Mouse (Mus musculus) T-helper 17 cell (primary cell): ENCODE data around the gene Galnt6.

Experiments
- in situ Hi-C, 2 experiments: fragments of 300-600 bp; cut with MboI, MseI; formaldehyde crosslinking; loops; 1 replicate in 1 of 2; 2 replicates in 1 of 2; pipeline ENCODE4 v1.15.1; 2025; ENCODE audit warnings: high pct_unique_total_duplicates in 2 of 2

Gene Galnt6

GRCm38 (mm10) chr15:100754805-100755497, 25.8 kb upstream of the Galnt6 start:
- in situ Hi-C loops: loop anchor here (5.0 to 10.0 kb wide), 2 partner anchors 512 to 1450 kb away; partner anchors contain the start of genes Csad (in 1 of the 2) and Zfp740 (in 1 of the 2)

DNA sequence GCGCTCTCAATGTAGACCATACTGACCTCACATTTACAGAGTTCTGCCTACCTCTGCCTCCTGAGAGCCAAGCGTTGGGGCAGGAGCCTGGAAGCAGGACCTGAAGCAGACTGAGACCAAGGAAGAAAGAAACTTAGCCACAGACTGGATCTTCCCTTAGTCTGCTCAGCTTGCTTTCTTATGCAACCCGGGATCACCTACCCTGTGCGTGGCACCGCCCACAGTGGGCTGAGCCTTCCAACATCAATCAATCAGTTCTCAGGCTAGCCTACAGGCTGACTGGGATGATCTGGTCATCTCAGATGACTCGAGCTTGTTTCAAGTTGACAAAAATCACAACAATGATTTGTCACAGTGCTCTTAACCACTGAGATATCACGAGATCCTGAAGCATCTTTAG, 24.9 kb upstream of the Galnt6 start:
- in situ Hi-C loops: loop anchor here (5.0 to 10.0 kb wide), 2 partner anchors 513 to 1451 kb away; partner anchors contain the start of genes Csad (in 1 of the 2) and Zfp740 (in 1 of the 2)

DNA sequence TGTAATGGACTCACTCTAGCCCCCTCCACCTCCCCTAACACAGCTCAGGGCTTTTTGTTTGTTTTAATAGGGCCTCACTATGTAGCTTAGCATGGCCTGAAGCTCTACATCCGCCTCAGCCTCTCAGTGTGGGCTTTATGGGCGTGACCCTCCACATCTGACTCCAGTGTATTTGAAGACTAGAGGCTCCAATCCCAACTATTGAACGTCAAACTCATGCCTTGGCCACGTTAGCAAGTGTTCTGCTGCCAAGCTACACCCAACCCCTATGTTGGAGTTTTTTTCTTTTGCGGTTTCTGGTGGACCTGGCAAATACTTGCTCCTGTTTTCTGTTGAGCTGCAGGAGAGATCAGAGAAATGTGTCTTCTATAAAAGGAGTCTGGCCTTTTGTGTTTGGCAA, 23.9 kb upstream of the Galnt6 start:
- in situ Hi-C loops: loop anchor here (5.0 to 10.0 kb wide), 2 partner anchors 514 to 1452 kb away; partner anchors contain the start of genes Csad (in 1 of the 2) and Zfp740 (in 1 of the 2)

DNA sequence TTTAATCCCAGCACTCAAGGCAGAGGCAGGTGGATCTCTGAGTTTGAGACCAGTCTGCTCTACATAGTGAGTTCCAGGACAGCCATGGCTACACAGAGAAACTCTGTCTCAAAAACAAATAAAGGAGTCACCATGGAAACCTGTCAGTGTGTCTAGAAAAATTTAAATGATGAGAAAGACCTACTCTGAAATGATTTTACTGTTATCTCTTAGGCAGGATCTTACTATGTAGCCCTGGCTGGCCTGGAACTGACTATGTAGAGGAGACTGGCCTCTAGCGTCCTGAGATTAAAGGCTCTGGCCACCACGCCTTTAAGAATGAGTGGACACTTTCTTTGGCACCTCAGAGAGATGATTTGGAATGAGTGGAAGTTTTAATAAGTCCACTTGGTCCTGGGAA, 23.3 kb upstream of the Galnt6 start:
- in situ Hi-C loops: loop anchor here (5.0 to 10.0 kb wide), 2 partner anchors 515 to 1452 kb away; partner anchors contain the start of genes Csad (in 1 of the 2) and Zfp740 (in 1 of the 2)

DNA sequence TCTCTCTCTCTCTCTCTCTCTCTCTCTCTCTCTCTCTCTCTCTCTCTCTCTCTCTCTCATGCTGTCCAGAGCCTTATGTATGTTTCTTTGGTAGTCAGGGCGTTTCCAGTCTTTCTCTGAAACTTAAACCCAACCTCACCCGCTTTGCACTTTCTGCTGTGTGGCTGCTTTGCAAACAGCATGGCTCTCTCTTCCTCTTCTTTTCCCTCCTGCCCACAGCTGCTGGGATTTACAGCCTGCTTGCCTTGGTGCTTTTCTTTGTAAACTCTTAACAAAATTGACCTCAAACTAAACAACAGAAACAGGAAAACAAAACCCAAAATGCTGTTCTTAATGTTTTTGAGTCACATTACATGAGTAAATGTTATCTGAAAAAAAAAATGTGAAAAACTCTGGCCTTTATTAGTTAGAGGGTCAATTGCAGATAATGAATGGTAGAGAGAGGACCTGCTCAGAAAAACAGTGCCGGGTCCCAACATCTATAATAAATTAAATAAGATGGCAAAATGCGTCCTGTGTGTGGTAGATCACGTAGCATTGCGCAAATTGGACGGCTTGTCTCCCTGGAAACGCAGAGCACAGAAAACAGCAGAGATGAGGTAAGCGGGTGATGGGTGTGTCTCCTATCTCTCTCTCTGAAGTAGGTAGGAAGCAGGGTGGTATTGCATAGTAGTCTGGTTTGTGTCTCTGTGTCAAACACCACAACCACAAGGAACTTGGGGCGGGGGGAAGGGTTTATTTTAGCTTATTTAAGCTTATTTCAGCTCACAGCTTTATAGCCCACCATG, 20.8 kb upstream of the Galnt6 start:
- in situ Hi-C loops: loop anchor here (5.0 to 10.0 kb wide), 2 partner anchors 517 to 1455 kb away; partner anchors contain the start of genes Csad (in 1 of the 2) and Zfp740 (in 1 of the 2)

DNA sequence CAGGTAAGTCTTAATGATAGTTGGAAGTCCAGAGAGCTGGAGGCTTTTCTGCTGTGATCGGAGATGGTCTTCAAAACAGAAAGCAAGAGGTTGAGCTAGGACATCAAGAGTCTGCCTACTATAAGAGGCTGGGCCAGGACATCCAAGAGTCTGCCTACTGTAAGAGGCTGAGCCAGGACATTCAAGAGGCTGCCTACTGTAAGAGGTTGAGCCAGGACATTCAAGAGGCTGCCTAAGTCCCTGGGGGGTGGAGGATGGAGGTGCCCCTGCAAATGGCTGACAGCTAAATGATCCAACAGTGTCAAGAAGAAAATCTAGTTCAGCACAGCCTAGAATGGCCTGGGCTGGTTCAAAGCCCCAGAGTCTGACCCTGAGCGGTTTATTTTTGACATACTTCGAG, 19.4 kb upstream of the Galnt6 start:
- in situ Hi-C loops: no loop called here

GRCm38 (mm10) chr15:100747121-100747963, 18.2 kb upstream of the Galnt6 start:
- in situ Hi-C loops: no loop called here

- in situ Hi-C loops: no loop called here
Measured at GRCm38 (mm10) chr15:100746478-100747120, 17.4 kb upstream of the Galnt6 start.

DNA sequence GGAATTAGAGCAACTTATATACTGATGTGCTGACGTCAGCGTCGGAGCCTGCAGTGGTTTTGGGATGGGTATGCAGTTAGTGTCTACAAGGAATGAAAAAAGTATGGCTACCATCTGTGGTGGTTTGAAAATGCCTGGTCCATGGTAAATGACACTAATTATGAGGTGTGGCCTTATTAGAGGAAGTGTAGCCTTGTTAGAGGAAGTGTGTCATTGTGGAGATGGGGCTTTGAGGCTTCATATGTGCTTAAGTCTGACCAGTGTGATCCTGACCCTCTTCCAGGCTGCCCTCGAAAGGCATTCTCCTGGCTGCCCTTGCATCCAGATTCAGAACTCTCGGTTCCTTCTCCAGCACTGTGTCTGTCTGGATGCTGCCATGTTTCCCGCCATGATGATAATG, 14.1 kb upstream of the Galnt6 start:
- in situ Hi-C loops: no loop called here

- in situ Hi-C loops: no loop called here
Measured at GRCm38 (mm10) chr15:100739442-100739841, 10.3 kb upstream of the Galnt6 start.

GRCm38 (mm10) chr15:100738351-100738781, 9.2 kb upstream of the Galnt6 start:
- in situ Hi-C loops: no loop called here

DNA sequence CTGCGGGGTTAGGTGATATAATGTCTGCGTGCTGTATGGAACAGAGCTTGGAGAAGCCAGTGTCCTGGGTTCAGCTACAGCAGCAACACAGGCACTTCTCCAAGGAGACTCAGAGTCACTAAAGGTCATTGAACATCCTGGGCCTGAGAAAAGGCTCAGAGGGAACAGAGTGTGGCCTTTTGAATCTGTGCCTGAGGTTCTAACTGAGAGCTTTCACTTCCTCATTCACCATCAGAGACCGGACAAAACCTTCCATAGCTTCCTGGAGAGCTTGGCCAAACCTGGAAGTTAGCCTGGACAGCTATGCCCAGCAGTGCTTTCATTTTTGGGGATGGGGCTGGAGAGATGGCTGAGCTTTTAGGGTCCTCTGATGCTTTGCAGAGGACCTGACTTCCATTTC, 8.5 kb upstream of the Galnt6 start:
- in situ Hi-C loops: no loop called here

DNA sequence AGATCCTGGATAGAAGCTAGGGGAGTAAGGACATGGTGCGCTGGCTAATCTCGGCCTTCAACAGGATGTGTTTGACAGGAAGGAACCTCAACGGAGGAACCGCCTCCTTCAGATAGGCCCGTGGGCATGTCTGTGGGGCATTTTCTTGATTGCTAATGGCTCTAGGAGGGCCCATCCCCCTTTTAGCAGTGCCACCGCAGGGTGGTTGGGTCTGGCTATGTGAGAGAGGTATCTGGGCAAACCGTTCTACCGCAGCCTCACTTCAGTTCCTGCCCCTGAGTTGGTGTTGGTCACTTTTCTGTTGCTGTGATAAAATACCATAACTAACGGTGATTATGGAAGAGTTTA, 6.8 kb upstream of the Galnt6 start:
- in situ Hi-C loops: no loop called here

DNA sequence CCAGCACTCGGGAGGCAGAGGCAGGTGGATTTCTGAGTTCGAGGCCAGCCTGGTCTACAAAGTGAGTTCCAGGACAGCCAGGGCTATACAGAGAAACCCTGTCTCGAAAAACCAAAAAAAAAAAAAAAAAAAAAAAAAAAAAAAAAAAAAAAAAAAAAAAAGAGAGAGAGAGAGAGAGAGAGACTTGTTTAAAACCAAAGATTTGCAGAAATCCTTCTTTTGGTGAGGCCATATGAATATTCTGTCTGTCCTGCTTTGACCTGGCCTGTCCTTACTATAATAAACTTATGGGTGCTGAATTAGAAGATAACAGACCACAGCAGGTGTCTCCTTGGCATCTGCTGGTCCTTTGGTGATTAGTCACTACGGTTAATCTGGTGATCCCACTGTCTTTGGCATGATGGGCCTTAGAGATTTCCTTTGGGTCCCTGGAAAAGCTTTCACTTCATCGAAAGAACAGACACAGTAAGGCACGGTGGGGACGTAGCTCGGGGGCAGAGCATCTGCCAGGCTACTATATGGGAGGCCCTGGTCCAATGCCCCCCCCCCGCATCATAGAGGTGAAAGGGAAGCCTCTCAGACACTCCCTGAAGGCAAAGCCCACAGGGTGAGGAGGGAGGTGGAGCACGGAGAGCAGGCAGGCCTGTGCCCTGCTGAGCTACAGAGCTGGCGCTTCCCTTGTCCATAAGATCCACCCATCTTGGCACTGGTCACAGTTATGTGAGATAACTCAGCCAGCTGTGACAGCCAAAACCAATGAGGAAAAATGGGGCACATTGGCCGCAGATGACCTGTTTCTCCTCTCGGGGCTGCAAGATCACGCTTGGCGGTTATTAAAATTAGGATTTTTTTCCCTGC, 6.1 kb upstream of the Galnt6 start:
- in situ Hi-C loops: no loop called here

DNA sequence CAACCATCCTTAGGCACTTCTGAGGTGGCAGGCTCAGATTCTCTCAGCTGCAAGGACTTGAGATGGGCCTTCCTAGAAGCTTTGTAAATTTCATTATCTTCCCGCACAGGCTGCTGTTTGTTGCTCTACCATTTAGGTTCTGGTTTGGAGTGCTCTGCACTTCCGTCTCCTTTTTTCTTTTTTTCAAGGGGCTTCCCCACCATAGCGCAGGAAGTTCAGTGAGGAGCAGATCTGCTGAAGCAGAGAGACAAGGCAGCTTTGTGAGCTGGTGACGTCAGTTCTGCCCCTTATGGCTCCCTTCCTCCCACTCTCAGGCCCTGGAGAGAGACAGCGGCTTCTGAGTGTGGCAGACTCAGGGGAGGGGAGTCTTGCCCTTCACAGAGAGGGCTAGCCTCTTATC, 3.4 kb upstream of the Galnt6 start:
- in situ Hi-C loops: no loop called here

DNA sequence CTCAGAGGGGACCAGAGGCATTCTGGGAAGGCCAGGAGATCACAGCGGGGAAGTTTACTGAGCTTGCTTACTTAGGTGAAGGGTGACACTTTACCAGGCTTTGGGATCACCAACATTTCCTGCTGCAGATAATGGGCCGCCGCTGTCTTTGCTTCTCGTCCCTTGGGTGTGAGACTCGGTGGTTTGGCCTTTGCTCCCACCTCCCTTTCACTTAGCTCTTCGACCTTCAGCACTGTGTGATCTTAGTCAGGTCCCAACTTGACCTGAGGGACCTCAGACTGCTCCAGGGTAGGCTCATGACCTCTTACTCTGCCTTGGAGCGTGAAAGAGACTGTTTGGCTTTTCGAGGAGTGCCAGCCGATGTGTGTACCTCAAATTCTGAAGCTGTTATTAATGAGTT, 1.9 kb upstream of the Galnt6 start:
- in situ Hi-C loops: no loop called here

DNA sequence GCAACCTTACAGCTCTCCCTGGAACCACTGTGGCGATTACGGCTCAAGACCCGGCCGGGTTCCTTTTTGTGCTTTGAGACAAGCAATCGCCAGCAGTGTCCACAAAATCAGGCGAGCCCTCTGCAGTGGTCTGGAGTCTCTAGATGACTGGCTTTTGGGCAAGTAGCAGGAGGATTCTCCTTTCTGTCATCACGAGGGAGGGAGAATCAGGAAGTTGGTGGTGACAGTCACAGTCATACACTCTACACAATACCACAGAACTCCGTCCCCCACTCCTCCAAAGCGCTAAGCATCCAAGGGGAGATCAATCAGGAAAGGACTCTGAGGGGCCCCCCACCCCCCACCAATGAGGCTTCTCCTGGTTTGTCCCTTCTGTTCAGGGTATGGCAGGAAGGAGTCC, 590 bp downstream of the Galnt6 start:
- in situ Hi-C loops: loop anchor here in 1 of 2 experiments (5.0 kb wide), 1 partner anchor 34 kb away; the partner anchor contains the start of gene Slc4a8

- in situ Hi-C loops: loop anchor here in 1 of 2 experiments (5.0 kb wide), 1 partner anchor 34 kb away; the partner anchor contains the start of gene Slc4a8
Measured at GRCm38 (mm10) chr15:100727834-100728233, 1.3 kb downstream of the Galnt6 start.

DNA sequence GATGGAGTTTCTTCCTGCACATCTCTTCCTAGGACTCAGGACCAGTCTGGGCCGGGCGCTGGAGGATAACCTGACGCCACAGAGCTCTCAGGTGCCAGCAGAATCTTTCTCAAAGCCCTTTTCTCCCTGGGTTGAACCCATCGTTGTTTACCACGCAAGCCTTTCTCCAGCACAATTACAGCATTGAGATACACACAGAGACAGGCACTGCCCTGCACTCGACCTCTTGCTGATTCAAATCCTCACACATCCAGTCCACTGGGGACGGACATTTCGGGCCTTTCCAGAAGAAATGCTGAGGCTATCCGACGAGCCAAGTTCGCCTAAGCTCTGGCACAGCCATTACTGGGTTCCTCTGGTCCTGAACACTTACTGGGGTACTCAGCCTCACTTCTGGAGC, 2.5 kb downstream of the Galnt6 start:
- in situ Hi-C loops: loop anchor here in 1 of 2 experiments (5.0 kb wide), 1 partner anchor 36 kb away; the partner anchor contains the start of gene Slc4a8

- in situ Hi-C loops: no loop called here
Measured at GRCm38 (mm10) chr15:100723505-100723904, 5.7 kb downstream of the Galnt6 start.
